Mouse (Mus musculus): ENCODE results near the gene Sumo1.

DNA sequence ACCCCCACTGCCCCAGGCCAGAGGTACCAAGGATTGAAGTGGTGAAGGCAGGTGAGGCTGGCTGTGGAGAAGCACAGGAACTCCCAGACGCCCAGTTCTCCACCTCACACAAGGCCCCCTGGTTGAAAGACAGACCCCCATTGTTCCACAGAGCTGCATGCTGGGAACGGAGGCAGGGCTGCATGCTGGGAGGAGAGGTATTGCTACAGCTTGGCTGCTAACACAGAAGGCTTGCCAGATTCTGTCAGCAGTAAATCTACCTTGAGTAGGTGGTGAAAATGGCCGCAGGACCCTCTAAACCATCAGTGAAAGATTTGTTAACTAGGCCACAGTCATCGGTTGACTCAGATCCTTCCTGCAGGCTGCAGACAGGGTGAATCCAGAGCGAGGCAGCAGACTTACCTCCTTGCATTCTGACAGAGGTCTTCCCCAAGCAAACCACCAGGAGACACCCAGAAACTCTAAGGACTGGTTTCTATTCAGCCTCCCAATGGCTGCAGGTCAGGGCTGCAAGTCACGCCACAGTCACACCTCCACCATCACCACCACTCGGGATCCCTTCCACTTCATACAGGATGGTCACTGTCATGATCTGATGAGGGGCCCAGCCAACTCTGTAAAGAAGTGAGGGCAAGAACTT, 121.5 kb downstream of the Sumo1 start:
- TF ChIP-seq CTCF (conservative IDR thresholded peaks at IDR 0.05; ENCODE audit: insufficient read depth, insufficient read length, low read depth, low read length): no peak
- TF ChIP-seq POLR2A (IDR thresholded peaks at IDR 0.05; ENCODE audit: low read depth, low read length): no peak
